Mouse (Mus musculus) liver, embryonic 16.5 days (tissue): Measurements from ENCODE around the gene Rad54l. TPM values are rescaled to one million over a fixed set of nuclear protein-coding genes. Genes with fewer than 3 reads are reported as not detected.

Source experiments
- ATAC-seq: fragments of 200-750 bp; cut with Nextera tagmentation; 2 replicates; pipeline ENCODE4 v1.8.0; 2017; ENCODE audit warnings: low read depth, mild to moderate bottlenecking, moderate number of reproducible peaks, moderate library complexity
- H3K27ac ChIP-seq: fragments of 300-500 bp; sonication (generic); 2 replicates; pipeline ENCODE4 v1.5.1; 2014; ENCODE audit warnings: mild to moderate bottlenecking, low read length
- H3K27me3 ChIP-seq: fragments of 300-500 bp; sonication (generic); 2 replicates; pipeline ENCODE4 v1.6.1; 2014; ENCODE audit warnings: low read depth, low read length, mixed read lengths; ENCODE audit not compliant: control insufficient read depth, insufficient read depth
- H3K36me3 ChIP-seq: fragments of 300-500 bp; sonication (generic); 2 replicates; pipeline ENCODE4 v1.6.1; 2014; ENCODE audit warnings: mild to moderate bottlenecking; ENCODE audit not compliant: control insufficient read depth, insufficient read depth
- H3K4me1 ChIP-seq: fragments of 300-500 bp; sonication (generic); 2 replicates; pipeline ENCODE4 v1.6.1; 2014; ENCODE audit warnings: low read depth, low read length, mixed read lengths; ENCODE audit not compliant: control insufficient read depth
- H3K4me2 ChIP-seq: fragments of 300-500 bp; sonication (generic); 2 replicates; pipeline ENCODE4 v1.6.1; 2014; ENCODE audit warnings: low read depth, low read length, mixed read lengths
- H3K4me3 ChIP-seq: fragments of 300-500 bp; sonication (generic); 2 replicates; pipeline ENCODE4 v1.5.1; 2014; ENCODE audit warnings: low read depth, mild to moderate bottlenecking, low read length
- H3K9ac ChIP-seq: fragments of 300-500 bp; sonication (generic); 2 replicates; pipeline ENCODE4 v1.6.1; 2014; ENCODE audit warnings: low read depth, low read length
- H3K9me3 ChIP-seq: fragments of 300-500 bp; sonication (generic); replicated peaks from 2 replicates; pipeline ENCODE4 v1.6.1; 2016; ENCODE audit warnings: low read length; ENCODE audit not compliant: control insufficient read depth
- WGBS: fragments of 180-500 bp; shearing (Covaris S2); extraction: QIAGEN DNeasy Blood & Tissue Kit; methylation state at CpG from one replicate; pipeline ENCODE4 v1.1.7; 2014; ENCODE audit not compliant: insufficient replicate concordance; 5-methylcytosine and 5-hydroxymethylcytosine counted together
- polyA plus RNA-seq: library from polyadenylated mRNA; unstranded; fragments of >200 nt; fragmentation: Nextera tagmentation; extraction: Ambion mirVana; gene quantifications from 2 replicates; pipeline ENCODE4 v1.2.1, GENCODE M21; 2015

Gene Rad54l
- polyA plus RNA-seq, 1 experiment from 2014 or later, result 23.7 TPM

DNA sequence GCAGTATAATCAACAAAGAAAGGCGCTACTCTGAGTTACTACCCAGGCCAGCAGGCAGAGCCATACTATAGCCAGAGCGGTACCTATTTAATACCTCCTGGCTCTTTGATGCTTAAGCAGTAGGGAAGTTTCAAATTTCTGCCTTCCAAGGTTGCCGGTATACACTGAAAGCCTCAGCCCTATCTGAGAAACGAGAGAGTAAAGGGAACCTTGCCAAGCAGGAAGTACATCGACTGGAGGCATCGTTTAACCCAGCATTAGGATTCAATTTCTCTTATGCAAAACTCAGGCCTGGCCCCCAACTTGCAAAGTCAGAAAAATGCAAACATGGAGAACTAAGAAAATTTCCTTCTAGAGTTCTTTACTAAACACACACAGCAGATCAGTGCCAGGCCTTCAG, 53.4 kb downstream of the Rad54l start:
- no peak overlapping the region for H3K9ac ChIP-seq
- H3K9me3 ChIP-seq, result no peaks in the 10 kb centered on the region
- WGBS, result 73% methylated on average over 6 of the region's 6 CpGs
- no peak overlapping the region for H3K27ac ChIP-seq
- H3K36me3 ChIP-seq, result peaks cover 41% of the 10 kb centered on the region
- no peaks in the 10 kb centered on the region for H3K27me3 ChIP-seq
- no peak overlapping the region for H3K4me2 ChIP-seq
- ATAC-seq, result no peak
- no peak overlapping the region for H3K4me3 ChIP-seq
- peaks cover 9% of the 10 kb centered on the region for H3K4me1 ChIP-seq

DNA sequence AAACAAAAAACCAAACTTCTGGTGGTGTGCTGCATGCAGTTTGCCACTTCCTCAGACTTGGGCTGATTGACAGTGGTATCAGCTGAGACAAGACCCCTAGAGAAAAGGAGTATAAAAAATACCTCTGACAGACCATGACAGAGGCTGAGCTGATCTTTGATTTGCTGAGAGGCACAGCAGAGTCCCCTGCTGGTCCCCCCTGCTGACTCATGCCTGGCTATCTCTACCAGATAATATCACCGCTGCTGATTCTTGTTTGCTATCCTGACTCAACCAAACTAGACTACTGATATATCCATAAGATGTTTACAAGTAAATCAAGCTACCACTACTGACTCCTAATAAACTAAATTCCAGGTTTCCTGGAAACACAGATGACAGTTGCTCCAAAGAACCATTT, 59.6 kb downstream of the Rad54l start:
- Histone ChIP-seq H3K27ac (no peak overlapping the region), H3K4me2 (no peak overlapping the region), H3K27me3 (no peaks in the 10 kb centered on the region), H3K4me3 (no peak overlapping the region), H3K9me3 (no peaks in the 10 kb centered on the region), H3K9ac (no peak overlapping the region), H3K36me3 (peaks cover 24% of the 10 kb centered on the region), H3K4me1 (no peaks in the 10 kb centered on the region)
- WGBS, result 8% methylated on average over 1 of the region's 1 CpGs
- ATAC-seq, result peak; percentile 55; the same call in 1 of the 2 replicates

DNA sequence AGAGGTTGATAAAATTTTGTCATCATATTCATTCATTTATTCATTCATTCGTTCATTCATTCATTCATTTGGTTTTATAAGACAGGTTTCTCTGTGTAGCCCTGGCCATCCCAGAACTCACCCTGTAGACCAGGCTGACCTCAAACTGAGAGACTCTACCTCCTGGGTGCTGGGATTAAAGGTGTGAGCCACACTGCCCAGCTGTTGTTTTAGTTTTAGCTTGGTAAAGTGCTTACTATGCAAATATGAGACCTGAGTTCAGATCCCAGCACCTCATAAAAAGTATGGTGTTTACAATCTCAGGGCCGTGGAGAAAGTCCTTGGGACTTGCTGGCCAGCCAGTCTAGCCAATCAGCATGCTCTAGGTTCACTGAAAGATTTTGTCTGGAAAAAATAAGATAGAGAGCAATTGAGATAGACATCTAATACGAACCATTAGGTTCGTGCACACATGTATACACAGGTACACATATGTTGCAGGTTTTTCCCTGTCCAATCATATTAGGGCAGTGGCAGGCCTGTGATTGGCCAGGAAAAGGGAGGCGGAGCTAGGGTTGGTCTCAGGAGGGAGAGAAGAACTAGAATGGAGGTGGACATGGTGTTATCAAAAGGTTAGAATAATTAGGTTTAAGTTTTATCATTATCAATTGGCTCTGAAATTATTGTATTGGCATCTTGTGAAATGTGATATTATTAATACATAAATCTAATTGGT, 64.3 kb downstream of the Rad54l start:
- H3K4me3 ChIP-seq, result no peak overlapping the region
- H3K4me1 ChIP-seq, result peaks cover 4% of the 10 kb centered on the region; the same call in 1 of the 2 replicates
- no peaks in the 10 kb centered on the region for H3K27me3 ChIP-seq
- no peak overlapping the region for H3K9ac ChIP-seq
- no peak for ATAC-seq
- H3K4me2 ChIP-seq, result no peak overlapping the region
- no peak overlapping the region for H3K27ac ChIP-seq
- no peaks in the 10 kb centered on the region for H3K36me3 ChIP-seq
- no peaks in the 10 kb centered on the region for H3K9me3 ChIP-seq
- 56% methylated on average over 5 of the region's 5 CpGs for WGBS

DNA sequence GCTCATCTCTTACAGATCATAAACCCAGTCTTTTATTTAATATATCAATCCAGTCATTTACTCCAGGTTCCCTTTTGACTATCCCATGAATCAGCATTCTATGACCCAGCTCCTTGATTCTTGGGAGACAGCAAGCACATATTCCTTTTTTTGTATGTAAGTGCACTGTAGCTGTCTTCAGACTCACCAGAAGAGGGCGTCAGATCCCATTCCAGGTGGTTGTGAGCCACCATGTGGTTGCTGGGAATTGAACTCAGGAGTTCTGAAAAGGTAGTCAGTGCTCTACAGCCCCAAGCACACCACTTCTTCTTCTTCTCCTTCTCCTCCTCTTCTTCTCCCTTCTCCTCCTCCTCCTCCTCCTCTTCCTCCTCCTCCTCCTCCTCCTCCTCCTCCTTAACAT, 65.9 kb downstream of the Rad54l start:
- Histone ChIP-seq H3K27me3 (no peaks in the 10 kb centered on the region), H3K9ac (no peak overlapping the region), H3K9me3 (no peaks in the 10 kb centered on the region), H3K27ac (no peak overlapping the region), H3K4me3 (no peak overlapping the region), H3K4me2 (no peak overlapping the region), H3K36me3 (no peaks in the 10 kb centered on the region), H3K4me1 (peaks cover 13% of the 10 kb centered on the region)
- WGBS, result 0% methylated on average over 1 of the region's 1 CpGs
- ATAC-seq, result no peak

DNA sequence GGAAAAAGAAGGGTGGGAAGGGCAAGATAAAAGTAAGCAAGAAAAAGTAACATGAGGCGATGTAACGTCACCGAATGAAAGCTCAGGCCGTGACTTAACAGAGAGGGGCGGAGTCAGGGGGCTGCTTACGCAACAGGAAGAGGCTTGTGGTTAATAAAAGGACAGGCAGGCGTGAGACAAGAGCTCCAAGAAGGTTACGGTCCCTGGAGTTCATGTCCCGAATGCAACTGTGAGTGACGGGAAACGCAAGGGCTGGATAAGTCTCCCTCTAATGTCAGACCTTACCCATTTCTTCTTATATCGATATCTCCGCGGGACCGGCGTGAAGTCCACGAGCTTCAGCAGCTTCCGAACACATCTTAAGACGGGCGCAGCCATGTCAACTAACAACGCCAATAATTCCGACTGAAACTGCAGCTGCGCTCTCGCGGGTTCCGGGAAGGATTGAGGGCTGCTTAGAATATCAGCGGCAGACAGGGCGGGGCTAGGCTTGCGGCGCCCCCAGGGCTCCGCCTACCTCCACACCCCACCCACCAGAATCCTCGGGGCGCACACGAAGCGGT, 70.0 kb downstream of the Rad54l start, which contains the start of gene Nsun4:
Nsun4 (minus strand) TSS at position 478 of the 563 bp plus-strand sequence.
- Histone ChIP-seq H3K27ac (peak within 1 kb of the TSS; percentile 96), H3K36me3 (no peaks in the 10 kb centered on the region), H3K9me3 (no peaks in the 10 kb centered on the region), H3K4me1 (peaks cover 16% of the 10 kb centered on the region), H3K9ac (peak within 1 kb of the TSS; percentile 72), H3K4me2 (peak within 1 kb of the TSS; percentile 96), H3K27me3 (no peaks in the 10 kb centered on the region), H3K4me3 (peak within 1 kb of the TSS; percentile 75)
- peak; percentile 97 for ATAC-seq
- WGBS, result under 1% methylated on average over 35 of the region's 35 CpGs

DNA sequence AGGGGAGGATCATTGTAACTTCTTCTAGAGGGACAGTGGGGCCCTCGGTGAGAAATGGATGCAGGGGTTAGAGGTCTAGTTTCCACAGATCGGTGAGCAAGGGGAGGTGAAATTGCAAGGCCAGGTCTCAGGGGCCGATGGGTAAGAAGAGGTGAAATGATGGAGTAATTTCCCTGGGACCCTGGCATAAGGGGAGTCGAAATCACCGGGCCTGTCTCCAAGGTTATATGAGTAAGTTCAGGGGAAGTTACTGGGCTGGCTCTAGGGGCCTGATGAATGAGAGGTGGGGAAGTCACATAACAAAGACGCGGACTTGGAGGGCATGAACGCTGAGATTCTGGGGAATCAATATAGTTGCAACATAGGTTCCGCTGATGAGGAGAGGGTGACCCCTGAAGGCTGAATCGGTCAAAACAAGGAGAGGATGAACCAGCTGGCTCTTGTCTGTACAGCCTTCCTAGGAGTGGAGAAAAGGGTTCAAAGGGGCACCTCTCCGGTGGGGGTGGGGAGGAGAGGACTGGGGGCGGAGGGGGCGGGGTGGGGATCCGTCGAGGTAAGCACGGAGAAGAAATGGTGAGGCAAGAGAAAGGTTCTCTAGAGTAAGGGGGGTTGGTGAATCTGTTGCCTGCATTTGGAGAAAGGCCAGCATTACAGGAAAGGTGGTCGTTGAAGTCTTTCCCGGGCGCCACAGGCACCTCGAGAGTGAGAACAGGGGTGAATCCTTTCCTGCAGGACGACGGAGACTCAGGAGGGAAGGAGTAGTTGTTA, 70.8 kb downstream of the Rad54l start:
- H3K27ac ChIP-seq, result peak overlapping the region; percentile 96
- peak overlapping the region; percentile 75 for H3K4me3 ChIP-seq
- no peaks in the 10 kb centered on the region for H3K36me3 ChIP-seq
- WGBS, result 9% methylated on average over 22 of the region's 22 CpGs
- H3K27me3 ChIP-seq, result no peaks in the 10 kb centered on the region
- H3K4me1 ChIP-seq, result peaks cover 16% of the 10 kb centered on the region
- ATAC-seq, result peak; percentile 28
- peak overlapping the region; percentile 96 for H3K4me2 ChIP-seq
- H3K9ac ChIP-seq, result peak overlapping the region; percentile 72
- no peaks in the 10 kb centered on the region for H3K9me3 ChIP-seq

DNA sequence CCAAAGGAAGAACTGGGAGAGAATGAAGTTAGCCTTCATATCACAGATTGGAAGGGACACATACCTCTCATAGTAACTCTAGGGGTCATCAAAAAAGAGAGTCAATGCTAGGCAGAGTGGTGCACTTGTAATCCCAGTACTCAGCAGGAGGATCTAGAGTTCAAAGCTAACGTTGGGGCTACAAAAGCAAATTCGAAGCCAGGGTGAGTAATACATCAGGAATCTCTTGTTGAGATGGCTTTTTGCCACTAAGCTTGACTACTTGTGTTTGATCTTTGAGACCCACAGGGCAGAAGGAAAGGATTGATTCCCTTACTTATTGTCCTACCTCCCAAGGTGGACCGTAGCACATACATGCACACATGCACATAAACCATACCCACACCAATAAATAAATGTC, 74.3 kb downstream of the Rad54l start:
- ATAC-seq, result no peak
- Histone ChIP-seq H3K27me3 (no peaks in the 10 kb centered on the region), H3K4me1 (peaks cover 13% of the 10 kb centered on the region), H3K36me3 (no peaks in the 10 kb centered on the region), H3K27ac (no peak overlapping the region), H3K9me3 (no peaks in the 10 kb centered on the region), H3K4me2 (no peak overlapping the region), H3K9ac (no peak overlapping the region), H3K4me3 (no peak overlapping the region)
- WGBS, result 72% methylated on average over 3 of the region's 3 CpGs

DNA sequence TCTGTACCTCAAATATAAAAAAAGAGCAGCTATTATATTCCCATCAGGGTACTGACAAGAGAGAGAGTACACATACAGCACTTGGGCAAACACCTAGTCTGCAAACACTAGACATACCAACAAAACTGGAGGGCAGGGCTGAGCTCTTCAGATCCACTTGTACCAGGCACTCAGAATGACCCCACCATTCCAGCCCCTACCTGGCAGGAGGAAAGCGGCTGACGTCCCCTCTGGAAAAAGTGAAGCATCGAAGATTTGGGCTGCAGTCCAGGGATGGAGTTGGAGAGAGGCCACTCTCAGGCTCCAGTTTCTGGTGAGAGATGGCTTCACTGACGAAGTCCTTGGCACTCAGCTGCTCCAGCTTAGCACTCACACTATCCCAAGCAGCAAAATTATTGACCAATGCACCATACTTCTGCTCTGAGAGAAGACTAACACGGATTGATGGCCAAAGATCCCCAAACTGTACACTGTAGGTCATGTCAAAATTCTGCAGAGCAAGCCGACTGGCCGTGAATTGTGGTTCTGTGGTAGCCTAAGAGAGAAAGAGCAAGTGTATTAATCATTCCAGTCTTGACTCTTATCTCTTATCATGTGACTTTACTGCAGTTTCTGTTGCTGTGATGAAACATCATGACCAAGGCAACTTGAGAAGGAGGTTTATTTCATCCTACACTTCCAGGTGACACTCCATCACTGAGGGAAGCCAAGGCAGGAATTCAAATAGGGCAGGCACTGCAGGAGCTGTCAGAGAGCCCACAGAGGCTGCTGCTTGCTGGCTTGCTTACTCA, 75.2 kb downstream of the Rad54l start:
- Histone ChIP-seq H3K27ac (no peak overlapping the region), H3K9ac (no peak overlapping the region), H3K36me3 (no peaks in the 10 kb centered on the region), H3K4me2 (no peak overlapping the region), H3K27me3 (no peaks in the 10 kb centered on the region), H3K9me3 (no peaks in the 10 kb centered on the region), H3K4me1 (peaks cover 8% of the 10 kb centered on the region), H3K4me3 (no peak overlapping the region)
- no peak for ATAC-seq
- WGBS, result 52% methylated on average over 7 of the region's 7 CpGs
